Mouse (Mus musculus) stomach, postnatal 0 days (tissue): ENCODE measurements around the gene Stx6. TPM values are rescaled to one million over a fixed set of nuclear protein-coding genes. Genes with fewer than 3 reads are reported as not detected.

Experiments
- ATAC-seq: fragments of 200-750 bp; cut with Nextera tagmentation; 2 replicates; pipeline ENCODE4 v1.8.0; 2017; ENCODE audit not compliant: low FRiP score, low TSS enrichment
- DNase-seq: peaks from one replicate; pipeline ENCODE4 v3.0.0-alpha.2; 2016; ENCODE audit warnings: low spot score
- H3K27ac ChIP-seq: fragments of 300-500 bp; sonication (generic); replicated peaks from 2 replicates; pipeline ENCODE4 v1.5.1; 2014; ENCODE audit warnings: mild to moderate bottlenecking, control low read depth
- H3K27me3 ChIP-seq: fragments of 300-500 bp; sonication (generic); 2 replicates; pipeline ENCODE4 v1.6.1; 2014; ENCODE audit warnings: low read length; ENCODE audit not compliant: control insufficient read depth, insufficient read depth
- H3K36me3 ChIP-seq: fragments of 300-500 bp; sonication (generic); 2 replicates; pipeline ENCODE4 v1.6.1; 2014; ENCODE audit warnings: low read length, mixed read lengths; ENCODE audit not compliant: control insufficient read depth, insufficient read depth
- H3K4me1 ChIP-seq: fragments of 300-500 bp; sonication (generic); replicated peaks from 2 replicates; pipeline ENCODE4 v1.6.1; 2014; ENCODE audit warnings: antibody characterized with exemption; ENCODE audit not compliant: control insufficient read depth, insufficient read depth
- H3K4me2 ChIP-seq: fragments of 300-500 bp; sonication (generic); replicated peaks from 2 replicates; pipeline ENCODE4 v1.6.1; 2014; ENCODE audit warnings: low read depth, mild to moderate bottlenecking, control low read depth, moderate library complexity
- H3K4me3 ChIP-seq: fragments of 300-500 bp; sonication (generic); 2 replicates; pipeline ENCODE4 v1.5.1; 2014; ENCODE audit warnings: low read depth, low read length, control low read depth
- H3K9ac ChIP-seq: fragments of 300-500 bp; sonication (generic); 2 replicates; pipeline ENCODE4 v1.6.1; 2014; ENCODE audit warnings: mild to moderate bottlenecking, low read length, control low read depth, mixed read lengths
- H3K9me3 ChIP-seq: fragments of 300-500 bp; sonication (generic); 2 replicates; pipeline ENCODE4 v1.6.1; 2016; ENCODE audit warnings: low read length; ENCODE audit not compliant: control insufficient read depth
- CTCF ChIP-seq: IDR thresholded peaks from 2 replicates; pipeline ENCODE4 v1.5.1; 2016; ENCODE audit warnings: antibody characterized with exemption, low read depth, mild to moderate bottlenecking, moderate library complexity
- EP300 ChIP-seq: optimal IDR thresholded peaks from 2 replicates; pipeline ENCODE3; 2016; ENCODE audit warnings: antibody characterized with exemption
- WGBS: fragments of 180-500 bp; shearing (Covaris S2); extraction: QIAGEN DNeasy Blood & Tissue Kit; methylation state at CpG from one replicate; pipeline ENCODE4 v1.1.7; 2014; 5-methylcytosine and 5-hydroxymethylcytosine counted together
- polyA plus RNA-seq: library from polyadenylated mRNA; unstranded; fragments of >200 nt; fragmentation: Nextera tagmentation; extraction: Ambion mirVana; gene quantifications from 2 replicates; pipeline ENCODE4 v1.2.1, GENCODE M21; 2015

Gene Stx6
- polyA plus RNA-seq, 1 experiment from 2014 or later: 39.0 TPM

GRCm38 (mm10) chr1:155212081-155212480 lies 53.6 kb downstream of the Stx6 start:
- DNase-seq: no peak
- TF ChIP-seq EP300 (no peak), CTCF (no peak)
- no peak overlapping the region for H3K4me2 ChIP-seq
- no peak overlapping the region for H3K9ac ChIP-seq
- no peaks in the 10 kb centered on the region for H3K27me3 ChIP-seq
- 47% methylated on average over 4 of the region's 4 CpGs for WGBS
- peaks cover 13% of the 10 kb centered on the region for H3K4me1 ChIP-seq
- no peak overlapping the region; the same call in 1 of the 2 replicates for H3K27ac ChIP-seq
- H3K36me3 ChIP-seq: peaks cover 3% of the 10 kb centered on the region; the same call in 1 of the 2 replicates
- H3K4me3 ChIP-seq: no peak overlapping the region
- no peaks in the 10 kb centered on the region for H3K9me3 ChIP-seq
- no peak for ATAC-seq

GRCm38 (mm10) chr1:155212493-155212892 lies 54.0 kb downstream of the Stx6 start:
- H3K4me2 ChIP-seq: no peak overlapping the region
- WGBS: 33% methylated on average over 6 of the region's 6 CpGs
- ATAC-seq: peak; percentile 44; the same call in 1 of the 2 replicates
- no peak overlapping the region for H3K4me3 ChIP-seq
- H3K27ac ChIP-seq: no peak overlapping the region; the same call in 1 of the 2 replicates
- H3K9ac ChIP-seq: no peak overlapping the region
- H3K36me3 ChIP-seq: no peaks in the 10 kb centered on the region
- peak; percentile 47 for DNase-seq
- no peaks in the 10 kb centered on the region for H3K27me3 ChIP-seq
- TF ChIP-seq EP300 (no peak), CTCF (no peak)
- H3K9me3 ChIP-seq: no peaks in the 10 kb centered on the region
- peaks cover 13% of the 10 kb centered on the region for H3K4me1 ChIP-seq

GRCm38 (mm10) chr1:155212936-155213774 lies 54.6 kb downstream of the Stx6 start:
- H3K36me3 ChIP-seq: no peaks in the 10 kb centered on the region
- peak overlapping the region; percentile 11; the same call in 1 of the 2 replicates for H3K4me2 ChIP-seq
- DNase-seq: no peak
- ATAC-seq: no peak
- peak overlapping the region; percentile 61 for H3K27ac ChIP-seq
- WGBS: 23% methylated on average over 18 of the region's 18 CpGs
- peak overlapping the region; percentile 31; the same call in 1 of the 2 replicates for H3K9ac ChIP-seq
- no peaks in the 10 kb centered on the region for H3K9me3 ChIP-seq
- no peaks in the 10 kb centered on the region for H3K27me3 ChIP-seq
- no peak overlapping the region for H3K4me3 ChIP-seq
- no peak for TF ChIP-seq CTCF
- no peak for TF ChIP-seq EP300
- H3K4me1 ChIP-seq: peaks cover 13% of the 10 kb centered on the region

GRCm38 (mm10) chr1:155213912-155214311 lies 55.4 kb downstream of the Stx6 start:
- DNase-seq: no peak
- peaks cover 13% of the 10 kb centered on the region for H3K4me1 ChIP-seq
- no peak overlapping the region for H3K4me2 ChIP-seq
- no peaks in the 10 kb centered on the region for H3K36me3 ChIP-seq
- H3K9ac ChIP-seq: no peak overlapping the region
- no peak for ATAC-seq
- H3K27me3 ChIP-seq: no peaks in the 10 kb centered on the region
- TF ChIP-seq EP300 (no peak), CTCF (no peak)
- 75% methylated on average over 7 of the region's 7 CpGs for WGBS
- H3K9me3 ChIP-seq: no peaks in the 10 kb centered on the region
- H3K27ac ChIP-seq: no peak overlapping the region
- H3K4me3 ChIP-seq: no peak overlapping the region

GRCm38 (mm10) chr1:155215066-155215764 lies 56.7 kb downstream of the Stx6 start:
- Histone ChIP-seq H3K36me3 (no peaks in the 10 kb centered on the region), H3K4me2 (no peak overlapping the region), H3K4me1 (peaks cover 13% of the 10 kb centered on the region), H3K9me3 (no peaks in the 10 kb centered on the region), H3K27me3 (no peaks in the 10 kb centered on the region), H3K9ac (no peak overlapping the region), H3K4me3 (no peak overlapping the region), H3K27ac (no peak overlapping the region)
- 59% methylated on average over 9 of the region's 9 CpGs for WGBS
- ATAC-seq (no peak), DNase-seq (no peak)
- TF ChIP-seq CTCF: peak; percentile 55
- TF ChIP-seq EP300: no peak
